Mouse (Mus musculus): Measurements from ENCODE around the gene Bcl3. TPM values are rescaled to one million over a fixed set of nuclear protein-coding genes. Genes with fewer than 3 reads are reported as not detected.
A peak's percentile ranks its signal among the peaks of the same experiment; 100 is the strongest.

Bcl3 gene
- 0.54 and 0.82 TPM in 2 replicates for polyA plus RNA-seq (2016; fragmentation: Nextera tagmentation; extraction: Ambion mirVana)

DNA sequence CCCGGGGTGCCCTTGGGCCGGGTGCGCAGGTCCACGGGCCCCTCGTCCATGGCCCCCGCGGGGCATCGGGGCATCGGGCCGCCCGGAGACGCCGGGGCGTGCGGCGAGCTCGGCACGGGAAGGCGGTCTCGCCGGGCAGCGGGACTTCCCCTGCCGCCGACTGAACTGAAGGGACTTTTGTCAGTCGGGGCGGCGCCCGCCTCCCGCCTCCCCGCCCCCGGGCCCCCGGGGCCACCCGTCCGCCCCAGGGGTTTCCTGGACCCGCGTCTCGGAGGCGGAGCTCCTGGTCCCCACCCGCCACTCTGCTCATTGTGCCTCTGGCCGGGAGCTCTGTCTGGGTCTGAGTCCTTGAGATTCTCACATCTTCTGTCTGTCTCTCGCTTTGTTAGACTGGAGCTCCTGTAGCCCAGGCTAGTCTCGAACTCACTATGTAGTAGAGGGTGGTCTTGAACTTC lies at the start of gene Bcl3:
TSS of gene Bcl3 (minus strand) at position 167 of the 455 bp plus-strand sequence.
- WGBS, result under 1% methylated on average over 41 of the region's 42 CpGs
- Histone ChIP-seq H3K9me3 (0 out of 2 replicates have a peak, but pooled peaks cover 4% of the 10 kb centered on the region), H3K27me3 (peaks cover 57% of the 10 kb centered on the region), H3K4me1 (replicated peaks) (peaks cover 23% of the 10 kb centered on the region), H3K4me2 (peak within 1 kb of the TSS; percentile 63), H3K27ac (peak within 1 kb of the TSS; percentile 18), H3K36me3 (no peaks in the 10 kb centered on the region), H3K4me3 (replicated peaks) (peak within 1 kb of the TSS; percentile 44), H3K9ac (replicated peaks) (peak within 1 kb of the TSS; percentile 60)
- ATAC-seq (ENCODE audit: insufficient number of reproducible peaks, insufficient read depth, low FRiP score, low TSS enrichment, low read depth), result no peak

- Histone ChIP-seq H3K4me3 (replicated peaks) (no peak overlapping the region), H3K4me2 (no peak overlapping the region), H3K4me1 (replicated peaks) (no peaks in the 10 kb centered on the region), H3K9me3 (no peaks in the 10 kb centered on the region), H3K27me3 (no peaks in the 10 kb centered on the region), H3K36me3 (no peaks in the 10 kb centered on the region), H3K9ac (replicated peaks) (no peak overlapping the region), H3K27ac (no peak overlapping the region)
- WGBS, result 43% methylated on average over 5 of the region's 5 CpGs
- no peak for ATAC-seq (ENCODE audit: insufficient number of reproducible peaks, insufficient read depth, low FRiP score, low TSS enrichment, low read depth)
These were observed 49.5 kb upstream of the Bcl3 start for GRCm38 (mm10) chr7:19871943-19872601.

DNA sequence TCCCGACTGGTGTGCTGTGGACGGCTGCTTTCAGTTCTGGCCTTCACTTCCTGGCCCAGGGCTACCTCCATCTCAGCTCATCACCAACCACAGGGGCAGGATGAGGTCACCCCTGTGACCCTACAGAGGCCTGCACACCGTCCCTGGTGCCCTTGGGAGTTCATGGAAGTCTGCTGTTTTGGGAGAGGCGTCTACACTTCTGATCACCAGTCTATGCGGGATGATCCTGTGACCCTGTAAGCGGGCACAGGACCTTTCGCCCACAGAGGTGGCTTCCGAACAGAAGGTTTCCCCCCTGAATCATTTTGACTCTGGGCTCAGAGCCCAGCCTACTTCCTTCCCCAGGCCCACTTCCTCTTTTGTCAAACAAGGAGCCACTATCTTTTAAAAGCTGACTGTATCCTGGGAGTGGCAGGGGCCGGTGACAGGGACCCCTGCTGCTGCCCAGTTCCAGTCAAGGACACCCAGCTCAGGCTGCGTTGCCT lies 48.6 kb upstream of the Bcl3 start:
- 62% methylated on average over 10 of the region's 10 CpGs for WGBS
- Histone ChIP-seq H3K4me1 (replicated peaks) (no peaks in the 10 kb centered on the region), H3K4me3 (replicated peaks) (no peak overlapping the region), H3K9me3 (no peaks in the 10 kb centered on the region), H3K27ac (no peak overlapping the region), H3K36me3 (no peaks in the 10 kb centered on the region), H3K9ac (replicated peaks) (no peak overlapping the region), H3K27me3 (no peaks in the 10 kb centered on the region), H3K4me2 (no peak overlapping the region)
- ATAC-seq (ENCODE audit: insufficient number of reproducible peaks, insufficient read depth, low FRiP score, low TSS enrichment, low read depth), result no peak

DNA sequence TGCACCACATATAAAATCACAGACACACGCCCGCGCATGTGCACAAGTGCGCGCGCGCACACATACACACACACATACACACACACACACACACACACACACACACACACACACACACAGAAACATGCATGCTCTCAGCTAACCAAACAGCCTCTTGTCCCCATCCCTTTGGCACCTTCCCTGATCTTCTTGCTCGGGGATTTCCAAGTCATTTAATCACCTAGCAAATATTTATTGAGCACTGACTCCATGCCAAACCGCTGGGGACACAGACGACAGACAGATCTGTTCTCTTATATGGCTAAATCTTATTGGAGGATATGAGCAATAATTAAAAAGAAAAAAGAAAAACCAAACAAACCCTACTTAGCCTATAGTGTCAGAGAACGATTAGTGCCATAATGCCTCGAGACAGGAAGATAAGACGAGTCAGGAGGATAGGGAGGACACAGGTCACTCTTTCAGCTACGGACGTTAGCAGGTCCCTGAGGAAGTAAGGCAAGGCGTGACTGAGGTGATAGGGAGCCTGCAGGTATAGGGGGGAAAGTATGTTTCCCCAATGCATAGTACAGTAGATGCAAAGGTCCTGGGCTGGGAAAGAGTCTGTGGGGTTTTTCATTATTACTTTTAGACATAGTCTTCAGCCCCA lies 45.3 kb upstream of the Bcl3 start:
- Histone ChIP-seq H3K36me3 (no peaks in the 10 kb centered on the region), H3K4me2 (no peak overlapping the region), H3K9ac (replicated peaks) (no peak overlapping the region), H3K27me3 (peaks cover 4% of the 10 kb centered on the region; the same call in 1 of the 2 replicates), H3K4me3 (replicated peaks) (no peak overlapping the region), H3K9me3 (no peaks in the 10 kb centered on the region), H3K27ac (no peak overlapping the region), H3K4me1 (replicated peaks) (no peaks in the 10 kb centered on the region)
- WGBS, result 87% methylated on average over 16 of the region's 16 CpGs
- no peak for ATAC-seq (ENCODE audit: insufficient number of reproducible peaks, insufficient read depth, low FRiP score, low TSS enrichment, low read depth)

GRCm38 (mm10) chr7:19866490-19866889 lies 43.9 kb upstream of the Bcl3 start:
- 83% methylated on average over 6 of the region's 6 CpGs for WGBS
- no peaks in the 10 kb centered on the region for H3K9me3 ChIP-seq
- no peak overlapping the region for H3K4me3 ChIP-seq (replicated peaks)
- H3K9ac ChIP-seq (replicated peaks), result no peak overlapping the region
- no peaks in the 10 kb centered on the region for H3K36me3 ChIP-seq
- no peak for ATAC-seq (ENCODE audit: insufficient number of reproducible peaks, insufficient read depth, low FRiP score, low TSS enrichment, low read depth)
- H3K27ac ChIP-seq, result no peak overlapping the region
- no peak overlapping the region for H3K4me2 ChIP-seq
- peaks cover 4% of the 10 kb centered on the region; the same call in 1 of the 2 replicates for H3K27me3 ChIP-seq
- no peaks in the 10 kb centered on the region for H3K4me1 ChIP-seq (replicated peaks)

GRCm38 (mm10) chr7:19865246-19866036 lies 42.9 kb upstream of the Bcl3 start:
- Histone ChIP-seq H3K27me3 (peaks cover 4% of the 10 kb centered on the region; the same call in 1 of the 2 replicates), H3K9ac (replicated peaks) (no peak overlapping the region), H3K9me3 (no peaks in the 10 kb centered on the region), H3K36me3 (no peaks in the 10 kb centered on the region), H3K4me1 (replicated peaks) (no peaks in the 10 kb centered on the region), H3K27ac (no peak overlapping the region), H3K4me2 (no peak overlapping the region), H3K4me3 (replicated peaks) (no peak overlapping the region)
- ATAC-seq (ENCODE audit: insufficient number of reproducible peaks, insufficient read depth, low FRiP score, low TSS enrichment, low read depth), result no peak
- WGBS, result 76% methylated on average over 8 of the region's 8 CpGs

DNA sequence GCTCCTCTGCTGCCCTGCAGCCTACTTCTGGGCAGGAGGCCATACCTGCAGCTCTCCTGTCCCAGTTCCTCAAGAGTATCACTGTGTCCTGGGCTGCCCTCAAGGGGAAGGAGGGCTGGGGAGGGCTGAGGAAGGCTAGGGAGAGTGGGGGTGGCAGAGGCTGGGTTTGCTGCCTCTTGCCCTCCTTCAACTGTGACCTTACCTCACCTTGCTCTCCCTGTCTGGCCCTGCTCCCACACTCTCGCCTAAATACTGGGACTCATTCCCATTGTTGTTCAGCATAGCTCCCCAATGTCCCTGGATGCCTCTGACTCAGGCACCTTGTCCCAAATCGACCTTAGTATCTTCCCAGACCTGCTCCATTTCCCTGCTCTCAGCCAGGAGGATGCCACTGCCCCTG lies 41.7 kb upstream of the Bcl3 start:
- no peaks in the 10 kb centered on the region for H3K4me1 ChIP-seq (replicated peaks)
- WGBS, result 39% methylated on average over 2 of the region's 2 CpGs
- no peak overlapping the region for H3K9ac ChIP-seq (replicated peaks)
- no peaks in the 10 kb centered on the region for H3K9me3 ChIP-seq
- no peak overlapping the region for H3K27ac ChIP-seq
- ATAC-seq (ENCODE audit: insufficient number of reproducible peaks, insufficient read depth, low FRiP score, low TSS enrichment, low read depth), result no peak
- no peaks in the 10 kb centered on the region for H3K36me3 ChIP-seq
- H3K4me3 ChIP-seq (replicated peaks), result no peak overlapping the region
- H3K27me3 ChIP-seq, result peaks cover 4% of the 10 kb centered on the region; the same call in 1 of the 2 replicates
- H3K4me2 ChIP-seq, result no peak overlapping the region

- no peak within 1 kb of the TSS for H3K4me3 ChIP-seq (replicated peaks)
- H3K27me3 ChIP-seq, result peaks cover 8% of the 10 kb centered on the region; the same call in 1 of the 2 replicates
- no peak within 1 kb of the TSS for H3K27ac ChIP-seq
- no peaks in the 10 kb centered on the region for H3K36me3 ChIP-seq
- H3K9ac ChIP-seq (replicated peaks), result no peak within 1 kb of the TSS
- WGBS, result 84% methylated on average over 9 of the region's 9 CpGs
- H3K4me2 ChIP-seq, result no peak within 1 kb of the TSS
- ATAC-seq (ENCODE audit: insufficient number of reproducible peaks, insufficient read depth, low FRiP score, low TSS enrichment, low read depth), result no peak
- no peaks in the 10 kb centered on the region for H3K9me3 ChIP-seq
- no peaks in the 10 kb centered on the region for H3K4me1 ChIP-seq (replicated peaks)
These were observed 38.6 kb upstream of the Bcl3 start, which contains the start of gene Ceacam16 for GRCm38 (mm10) chr7:19861199-19861598. Gene Ceacam16 (minus strand): TSS chr7:19861299.

DNA sequence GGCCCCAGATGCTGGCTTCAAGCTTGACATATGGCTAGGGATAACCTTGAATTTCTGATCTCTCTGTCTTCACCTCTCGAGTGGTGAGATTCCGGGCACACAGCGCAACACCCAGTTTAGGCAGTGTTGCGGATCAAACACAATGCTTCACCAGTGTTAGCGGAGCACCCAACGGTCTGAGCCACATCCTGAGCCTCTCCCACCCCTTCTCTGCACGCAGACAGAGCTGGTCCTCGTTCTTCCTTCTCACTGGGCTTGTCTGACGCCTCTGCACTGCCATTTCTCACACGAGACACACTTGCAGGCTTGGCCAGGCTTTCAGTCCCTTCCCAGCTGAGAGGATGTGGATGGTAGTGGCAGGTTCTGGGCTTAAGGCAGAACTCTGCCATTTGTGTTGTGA lies 37.2 kb upstream of the Bcl3 start:
- no peak overlapping the region for H3K9ac ChIP-seq (replicated peaks)
- no peak for ATAC-seq (ENCODE audit: insufficient number of reproducible peaks, insufficient read depth, low FRiP score, low TSS enrichment, low read depth)
- no peaks in the 10 kb centered on the region for H3K4me1 ChIP-seq (replicated peaks)
- 72% methylated on average over 10 of the region's 10 CpGs for WGBS
- no peak overlapping the region for H3K27ac ChIP-seq
- no peak overlapping the region for H3K4me3 ChIP-seq (replicated peaks)
- H3K36me3 ChIP-seq, result no peaks in the 10 kb centered on the region
- H3K4me2 ChIP-seq, result no peak overlapping the region
- peaks cover 11% of the 10 kb centered on the region; the same call in 1 of the 2 replicates for H3K27me3 ChIP-seq
- no peaks in the 10 kb centered on the region for H3K9me3 ChIP-seq

DNA sequence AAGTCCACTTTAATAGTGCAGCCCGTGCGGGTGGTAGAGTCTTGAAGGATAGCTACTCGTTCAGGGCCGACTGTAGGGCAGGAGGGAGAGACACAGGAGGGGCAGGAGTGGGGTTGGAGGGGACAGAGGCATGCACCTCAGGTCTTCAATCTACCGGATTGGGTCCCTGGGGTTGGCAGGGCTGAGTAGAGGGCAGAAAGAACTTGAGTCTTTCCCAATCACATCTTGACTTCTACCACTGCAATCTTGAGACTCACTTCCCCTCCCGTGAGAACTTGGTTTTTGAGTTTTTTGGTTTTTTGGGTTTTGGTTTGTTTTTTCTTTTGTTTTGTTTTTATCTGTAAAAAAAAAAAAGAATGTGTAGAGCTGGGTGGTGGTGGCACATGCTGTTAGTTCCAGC lies 33.7 kb upstream of the Bcl3 start:
- Histone ChIP-seq H3K4me1 (replicated peaks) (peaks cover 6% of the 10 kb centered on the region), H3K4me2 (no peak overlapping the region), H3K9ac (replicated peaks) (no peak overlapping the region), H3K36me3 (no peaks in the 10 kb centered on the region), H3K27me3 (peaks cover 37% of the 10 kb centered on the region), H3K27ac (no peak overlapping the region), H3K4me3 (replicated peaks) (no peak overlapping the region), H3K9me3 (no peaks in the 10 kb centered on the region)
- ATAC-seq (ENCODE audit: insufficient number of reproducible peaks, insufficient read depth, low FRiP score, low TSS enrichment, low read depth), result no peak
- 88% methylated on average over 6 of the region's 6 CpGs for WGBS

DNA sequence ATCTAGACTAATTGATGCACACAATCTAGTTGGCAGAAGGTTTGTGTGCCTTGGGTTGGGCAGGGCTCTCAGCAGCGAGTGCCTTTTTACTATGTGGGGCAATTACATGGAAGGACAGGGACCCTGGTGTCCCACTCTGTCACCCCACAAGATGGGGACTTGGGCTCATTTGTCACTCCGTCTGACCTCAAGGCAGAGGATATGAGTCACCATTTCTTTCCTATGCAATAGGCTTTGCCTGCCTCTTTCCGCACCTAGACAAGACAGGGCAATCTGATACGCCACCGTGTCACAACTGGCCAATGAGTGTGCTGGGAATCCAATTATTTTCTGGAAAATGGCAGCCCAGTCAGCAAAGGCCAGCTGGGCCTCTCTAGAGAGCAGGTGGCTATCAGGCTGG lies 33.1 kb upstream of the Bcl3 start:
- 83% methylated on average over 5 of the region's 5 CpGs for WGBS
- no peak overlapping the region for H3K4me3 ChIP-seq (replicated peaks)
- peaks cover 6% of the 10 kb centered on the region for H3K4me1 ChIP-seq (replicated peaks)
- H3K27ac ChIP-seq, result no peak overlapping the region
- no peaks in the 10 kb centered on the region for H3K36me3 ChIP-seq
- H3K27me3 ChIP-seq, result peaks cover 42% of the 10 kb centered on the region
- H3K9ac ChIP-seq (replicated peaks), result no peak overlapping the region
- ATAC-seq (ENCODE audit: insufficient number of reproducible peaks, insufficient read depth, low FRiP score, low TSS enrichment, low read depth), result no peak
- no peaks in the 10 kb centered on the region for H3K9me3 ChIP-seq
- no peak overlapping the region for H3K4me2 ChIP-seq
